Mouse (Mus musculus) liver, postnatal 0 days (tissue): ENCODE results near the gene Zfp827. TPM values are rescaled to one million over a fixed set of nuclear protein-coding genes. Genes with fewer than 3 reads are reported as not detected.

Source experiments
- ATAC-seq: fragments of 200-750 bp; cut with Nextera tagmentation; 2 replicates; pipeline ENCODE4 v1.8.0; 2017; ENCODE audit warnings: mild to moderate bottlenecking, moderate library complexity
- DNase-seq: peaks from one replicate; pipeline ENCODE4 v3.0.0-alpha.2; 2016
- H3K27ac ChIP-seq: fragments of 300-500 bp; sonication (generic); 2 replicates; pipeline ENCODE4 v1.5.1; 2014; ENCODE audit warnings: antibody characterized with exemption, moderate library complexity, mild to moderate bottlenecking, low read depth
- H3K27me3 ChIP-seq: fragments of 300-500 bp; sonication (generic); 2 replicates; pipeline ENCODE4 v1.6.1; 2014; ENCODE audit warnings: low read length, control low read depth, mixed read lengths; ENCODE audit not compliant: insufficient read depth
- H3K36me3 ChIP-seq: fragments of 300-500 bp; sonication (generic); replicated peaks from 2 replicates; pipeline ENCODE4 v1.6.1; 2014; ENCODE audit warnings: mild to moderate bottlenecking, control low read depth, low read length, moderate library complexity, mixed read lengths; ENCODE audit not compliant: insufficient read depth
- H3K4me1 ChIP-seq: fragments of 300-500 bp; sonication (generic); 2 replicates; pipeline ENCODE4 v1.6.1; 2014; ENCODE audit warnings: antibody characterized with exemption, mild to moderate bottlenecking, control low read depth; ENCODE audit not compliant: insufficient read depth
- H3K4me2 ChIP-seq: fragments of 300-500 bp; sonication (generic); 2 replicates; pipeline ENCODE4 v1.6.1; 2014; ENCODE audit warnings: low read depth, mild to moderate bottlenecking, low read length, moderate library complexity, mixed read lengths
- H3K4me3 ChIP-seq: fragments of 300-500 bp; sonication (generic); 2 replicates; pipeline ENCODE4 v1.5.1; 2014; ENCODE audit warnings: low read depth, low read length
- H3K9ac ChIP-seq: fragments of 300-500 bp; sonication (generic); replicated peaks from 2 replicates; pipeline ENCODE4 v1.6.1; 2014; ENCODE audit warnings: mild to moderate bottlenecking, moderate library complexity
- H3K9me3 ChIP-seq: fragments of 300-500 bp; sonication (generic); 2 replicates; pipeline ENCODE4 v1.6.1; 2016; ENCODE audit warnings: mild to moderate bottlenecking, control low read depth, low read length, mixed read lengths
- CTCF ChIP-seq: sonication (generic); IDR thresholded peaks from 2 replicates; pipeline ENCODE4 v1.5.1; 2016; ENCODE audit warnings: antibody characterized with exemption, low read depth
- EP300 ChIP-seq: IDR thresholded peaks from 2 replicates; pipeline ENCODE4 v1.6.1; 2016; ENCODE audit warnings: antibody characterized with exemption, low read depth, mild to moderate bottlenecking
- WGBS: fragments of 180-500 bp; shearing (Covaris S2); extraction: QIAGEN DNeasy Blood & Tissue Kit; methylation state at CpG from one replicate; pipeline ENCODE4 v1.1.7; 2014; ENCODE audit not compliant: insufficient replicate concordance; 5-methylcytosine and 5-hydroxymethylcytosine counted together
- polyA plus RNA-seq: library from polyadenylated mRNA; unstranded; fragments of >200 nt; fragmentation: Nextera tagmentation; extraction: Ambion mirVana; gene quantifications from 2 replicates; pipeline ENCODE4 v1.2.1, GENCODE M21; 2015

The Zfp827 gene
- polyA plus RNA-seq, 1 experiment from 2014 or later: 0.62 TPM

GRCm38 (mm10) chr8:79037991-79038390, 9.8 kb downstream of the Zfp827 start:
- Histone ChIP-seq H3K36me3 (no peaks in the 10 kb centered on the region), H3K4me3 (no peak overlapping the region), H3K9me3 (no peaks in the 10 kb centered on the region), H3K27ac (no peak overlapping the region), H3K9ac (no peak overlapping the region), H3K4me1 (0 out of 2 replicates have a peak, but pooled peaks cover 3% of the 10 kb centered on the region), H3K27me3 (no peaks in the 10 kb centered on the region), H3K4me2 (no peak overlapping the region)
- DNase-seq (no peak), ATAC-seq (no peak)
- TF ChIP-seq CTCF (no peak), EP300 (no peak)
- WGBS: 86% methylated on average over 7 of the region's 7 CpGs

- no peaks in the 10 kb centered on the region for H3K9me3 ChIP-seq
- ATAC-seq (0 out of 2 replicates have a peak, but pooled peaks have one; percentile 17), DNase-seq (no peak)
- H3K27me3 ChIP-seq: no peaks in the 10 kb centered on the region
- H3K36me3 ChIP-seq: no peaks in the 10 kb centered on the region
- H3K27ac ChIP-seq: no peak overlapping the region
- 71% methylated on average over 3 of the region's 3 CpGs for WGBS
- H3K4me2 ChIP-seq: no peak overlapping the region
- TF ChIP-seq EP300: no peak
- TF ChIP-seq CTCF: no peak
- no peak overlapping the region for H3K4me3 ChIP-seq
- no peak overlapping the region for H3K9ac ChIP-seq
- 0 out of 2 replicates have a peak, but pooled peaks cover 3% of the 10 kb centered on the region for H3K4me1 ChIP-seq
Observed at GRCm38 (mm10) chr8:79041429-79041828, 13.2 kb downstream of the Zfp827 start.

DNA sequence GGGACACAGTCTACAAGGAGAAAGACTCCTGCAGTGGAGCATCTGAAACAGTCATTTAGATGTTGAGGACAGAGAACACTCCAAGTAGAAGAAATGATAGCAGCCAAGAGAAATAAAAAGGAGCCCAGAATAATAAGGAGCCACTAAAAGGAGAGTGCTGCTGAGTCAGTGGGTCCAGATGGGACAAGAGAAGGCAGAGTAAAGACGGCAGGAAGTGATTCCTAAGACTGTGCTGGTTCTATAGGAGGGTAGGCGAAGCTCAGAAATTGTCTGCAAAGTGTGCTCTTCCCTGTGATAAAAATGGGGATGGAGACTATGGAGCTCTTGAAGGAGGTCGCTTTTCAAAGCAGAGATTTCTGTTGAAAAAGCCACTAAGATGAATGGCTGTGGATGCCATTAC, 14.0 kb downstream of the Zfp827 start:
- WGBS: 78% methylated on average over 3 of the region's 3 CpGs
- peaks cover under 1% of the 10 kb centered on the region; the same call in 1 of the 2 replicates for H3K4me1 ChIP-seq
- no peaks in the 10 kb centered on the region for H3K27me3 ChIP-seq
- no peak for ATAC-seq
- no peaks in the 10 kb centered on the region for H3K36me3 ChIP-seq
- no peak for DNase-seq
- H3K9ac ChIP-seq: no peak overlapping the region
- H3K9me3 ChIP-seq: no peaks in the 10 kb centered on the region
- H3K4me3 ChIP-seq: no peak overlapping the region
- no peak overlapping the region for H3K27ac ChIP-seq
- no peak overlapping the region for H3K4me2 ChIP-seq
- TF ChIP-seq EP300: no peak
- no peak for TF ChIP-seq CTCF

- H3K4me1 ChIP-seq: peaks cover 7% of the 10 kb centered on the region
- H3K4me2 ChIP-seq: no peak overlapping the region
- no peak overlapping the region for H3K27ac ChIP-seq
- no peaks in the 10 kb centered on the region for H3K36me3 ChIP-seq
- H3K4me3 ChIP-seq: no peak overlapping the region
- DNase-seq: no peak
- no peaks in the 10 kb centered on the region for H3K27me3 ChIP-seq
- H3K9ac ChIP-seq: no peak overlapping the region
- TF ChIP-seq CTCF: no peak
- no peak for TF ChIP-seq EP300
- 80% methylated on average over 5 of the region's 5 CpGs for WGBS
- no peak for ATAC-seq
- H3K9me3 ChIP-seq: no peaks in the 10 kb centered on the region
Observed at GRCm38 (mm10) chr8:79044673-79045072, 16.4 kb downstream of the Zfp827 start.

DNA sequence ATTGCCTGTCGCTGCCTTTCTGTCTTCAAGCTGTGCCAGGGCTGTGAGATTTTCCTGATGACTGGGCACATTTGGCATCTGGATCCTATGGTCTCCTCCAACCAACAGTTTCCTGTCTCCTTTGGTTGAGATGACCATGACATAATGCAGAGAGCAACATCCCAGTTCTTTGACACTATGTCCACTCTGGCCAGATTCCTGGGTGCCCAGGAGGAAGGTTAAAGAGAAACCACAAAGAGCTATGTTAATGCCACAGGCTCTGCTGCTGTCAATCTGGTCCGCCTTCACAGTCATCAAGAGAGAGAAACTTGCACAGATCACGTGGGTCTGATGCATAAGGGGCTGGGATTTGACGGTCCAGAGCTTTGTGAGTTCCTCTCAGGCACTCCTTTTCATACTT, 18.4 kb downstream of the Zfp827 start:
- Histone ChIP-seq H3K27ac (no peak overlapping the region), H3K9ac (no peak overlapping the region), H3K9me3 (no peaks in the 10 kb centered on the region), H3K4me3 (no peak overlapping the region), H3K27me3 (no peaks in the 10 kb centered on the region), H3K36me3 (no peaks in the 10 kb centered on the region), H3K4me1 (peaks cover 7% of the 10 kb centered on the region), H3K4me2 (no peak overlapping the region)
- ATAC-seq (no peak), DNase-seq (no peak)
- TF ChIP-seq CTCF: no peak
- no peak for TF ChIP-seq EP300
- 76% methylated on average over 4 of the region's 4 CpGs for WGBS

- TF ChIP-seq EP300: peak; percentile 53; the same call in 1 of the 2 replicates
- TF ChIP-seq CTCF: no peak
- Histone ChIP-seq H3K4me3 (no peak overlapping the region), H3K4me2 (no peak overlapping the region), H3K9ac (no peak overlapping the region), H3K9me3 (no peaks in the 10 kb centered on the region), H3K27me3 (no peaks in the 10 kb centered on the region), H3K36me3 (no peaks in the 10 kb centered on the region), H3K27ac (peak overlapping the region; percentile 76; the same call in 1 of the 2 replicates), H3K4me1 (peaks cover 7% of the 10 kb centered on the region)
- DNase-seq (peak; percentile 60), ATAC-seq (peak; percentile 98)
- WGBS: 64% methylated on average over 6 of the region's 6 CpGs
Observed at GRCm38 (mm10) chr8:79048388-79049005, 20.3 kb downstream of the Zfp827 start.

GRCm38 (mm10) chr8:79054222-79054621, 26.0 kb downstream of the Zfp827 start:
- Histone ChIP-seq H3K9ac (no peak overlapping the region), H3K36me3 (no peaks in the 10 kb centered on the region), H3K27ac (no peak overlapping the region), H3K9me3 (no peaks in the 10 kb centered on the region), H3K4me1 (no peaks in the 10 kb centered on the region), H3K4me2 (no peak overlapping the region), H3K4me3 (no peak overlapping the region), H3K27me3 (no peaks in the 10 kb centered on the region)
- ATAC-seq (no peak), DNase-seq (no peak)
- 87% methylated on average over 6 of the region's 6 CpGs for WGBS
- no peak for TF ChIP-seq EP300
- TF ChIP-seq CTCF: no peak
